Mouse (Mus musculus) right cerebral cortex, postnatal 36 days (tissue): ENCODE data around the gene Gm16485.
A peak's percentile ranks its signal among the peaks of the same experiment; 100 is the strongest.

Experiments
- DNase-seq, 2 experiments: peaks; one replicate each; pipeline ENCODE4 v3.0.0; 2022; ENCODE audit warnings: low spot score in 2 of 2, mixed read lengths in 1 of 2

Gene Gm16485

GRCm38 (mm10) chr9:8971491-8971890, at the start of gene Gm16485:
Gene Gm16485, plus strand, starts transcription at chr9:8971791.
- DNase-seq: no peak

- peak in 1 of 2 experiments; percentile 24 for DNase-seq
Observed at GRCm38 (mm10) chr9:8927561-8927960, 44.0 kb upstream of the Gm16485 start.

GRCm38 (mm10) chr9:8937753-8938152, 33.8 kb upstream of the Gm16485 start:
- DNase-seq: no peak

- no peak for DNase-seq
Observed at GRCm38 (mm10) chr9:8953306-8953705, 18.3 kb upstream of the Gm16485 start.

GRCm38 (mm10) chr9:8964512-8965133, 7.0 kb upstream of the Gm16485 start:
- DNase-seq: peak; percentile 8 to 30

GRCm38 (mm10) chr9:8970240-8970639, 1.4 kb upstream of the Gm16485 start:
- no peak for DNase-seq

- DNase-seq: peak; percentile 29 to 47
Observed at GRCm38 (mm10) chr9:8977775-8978174, 6.2 kb downstream of the Gm16485 start.

GRCm38 (mm10) chr9:8982315-8982714, 10.7 kb downstream of the Gm16485 start:
- DNase-seq: no peak

- DNase-seq: no peak
Observed at GRCm38 (mm10) chr9:8996494-8996893, 24.9 kb downstream of the Gm16485 start.

- DNase-seq: no peak
Observed at GRCm38 (mm10) chr9:9001170-9001569, 29.6 kb downstream of the Gm16485 start.

GRCm38 (mm10) chr9:9015108-9015507, 43.5 kb downstream of the Gm16485 start:
- DNase-seq: no peak
